34 mouse cellular contexts compared by ENCODE assay signal in the genomic region with DNA sequence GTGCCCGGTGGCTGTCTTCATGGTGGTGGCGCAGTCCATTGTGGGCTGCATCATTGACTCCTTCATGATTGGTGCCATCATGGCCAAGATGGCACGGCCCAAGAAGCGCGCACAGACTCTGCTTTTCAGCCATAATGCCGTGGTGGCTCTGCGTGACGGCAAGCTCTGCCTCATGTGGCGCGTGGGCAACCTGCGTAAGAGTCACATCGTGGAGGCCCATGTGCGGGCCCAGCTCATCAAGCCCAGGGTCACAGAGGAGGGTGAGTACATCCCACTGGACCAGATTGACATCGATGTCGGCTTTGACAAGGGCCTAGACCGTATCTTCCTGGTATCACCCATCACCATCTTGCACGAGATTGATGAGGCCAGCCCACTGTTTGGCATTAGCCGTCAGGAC. TPM values are rescaled to one million over a fixed set of nuclear protein-coding genes. Genes with fewer than 3 reads are reported as not detected.
"Had no signal": no experiment of that assay in that cellular context is flagged by ENCODE, and none has a peak within 500 bp of the region (broad histone marks: within the 10 kb centered on the region; RNA-seq: fewer than 3 reads in every experiment).

No protein-coding gene starts in this region.

- H3K4me3 ChIP-seq: limb, embryonic 10.5 days; limb, embryonic 12.5 days; limb, embryonic 13.5 days; limb, embryonic 15.5 days; liver, embryonic 15.5 days; lung, embryonic 15.5 days; midbrain, embryonic 10.5 days; midbrain, embryonic 12.5 days; midbrain, embryonic 13.5 days; midbrain, embryonic 15.5 days; myocyte; neural tube, embryonic 12.5 days had no signal

- H3K4me1 ChIP-seq: lung, embryonic 15.5 days; midbrain, embryonic 15.5 days; neural tube, embryonic 12.5 days had no signal

- ATAC-seq: liver, postnatal 0 days; lung, postnatal 0 days; midbrain, embryonic 13.5 days; midbrain, embryonic 15.5 days; midbrain, embryonic 16.5 days had no signal

- H3K36me3 ChIP-seq: limb, embryonic 10.5 days; limb, embryonic 12.5 days; limb, embryonic 13.5 days; limb, embryonic 15.5 days; liver, embryonic 15.5 days; lung, embryonic 15.5 days; midbrain, embryonic 10.5 days; midbrain, embryonic 12.5 days; midbrain, embryonic 15.5 days; neural tube, embryonic 12.5 days had no signal

- H3K9me3 ChIP-seq: limb, embryonic 10.5 days; limb, embryonic 12.5 days; limb, embryonic 13.5 days; limb, embryonic 15.5 days; liver, embryonic 15.5 days; lung, embryonic 15.5 days; megakaryocyte, embryonic 14.5 days; midbrain, embryonic 10.5 days; midbrain, embryonic 12.5 days; midbrain, embryonic 13.5 days; midbrain, embryonic 15.5 days; neural tube, embryonic 12.5 days had no signal

- DNase-seq: liver; liver, postnatal 0 days; lung, adult 18-20 months; lung, adult 2 months; lung, postnatal 10 days; lung, postnatal 14 days; lung, postnatal 36 days; lung, postnatal 4 days; midbrain, embryonic 14.5 days had no signal

- H3K27ac ChIP-seq: limb, embryonic 12.5 days; limb, embryonic 13.5 days; limb, embryonic 15.5 days; liver, embryonic 14.5 days; lung, embryonic 15.5 days; macrophage; midbrain, embryonic 10.5 days; midbrain, embryonic 12.5 days; midbrain, embryonic 13.5 days; midbrain, embryonic 15.5 days; neural tube, embryonic 12.5 days had no signal

- H3K4me2 ChIP-seq: limb, embryonic 12.5 days; limb, embryonic 13.5 days; limb, embryonic 15.5 days; liver, embryonic 11.5 days; liver, embryonic 15.5 days; lung, embryonic 14.5 days; lung, embryonic 15.5 days; midbrain, embryonic 11.5 days; midbrain, embryonic 12.5 days; midbrain, embryonic 13.5 days; midbrain, embryonic 15.5 days; neural tube, embryonic 12.5 days had no signal

- H3K27me3 ChIP-seq: limb, embryonic 12.5 days; limb, embryonic 13.5 days; limb, embryonic 15.5 days; lung, embryonic 15.5 days; midbrain, embryonic 12.5 days; midbrain, embryonic 13.5 days; midbrain, embryonic 15.5 days; neural tube, embryonic 12.5 days had no signal

- H3K9ac ChIP-seq: limb, embryonic 12.5 days; limb, embryonic 13.5 days; limb, embryonic 15.5 days; liver, embryonic 14.5 days; liver, embryonic 15.5 days; liver, postnatal 0 days; lung, embryonic 14.5 days; lung, embryonic 15.5 days; midbrain, embryonic 12.5 days; midbrain, embryonic 13.5 days; midbrain, embryonic 15.5 days; neural tube, embryonic 12.5 days had no signal

RNA-seq across cellular contexts. Expression of gene Kcnj12, which starts 47.3 kb away (rescaled TPM):
- total RNA-seq: liver, adult 2 months; megakaryocyte progenitor cell, adult 5-6 weeks; megakaryocyte, adult 5-6 weeks; megakaryocyte-erythroid progenitor cell, adult 5-6 weeks; monocyte, adult 5-6 weeks had no signal
- polyA plus RNA-seq: liver, adult 2 months; liver, embryonic 11.5 days; liver, embryonic 15.5 days; liver, postnatal 0 days; macrophage had no signal
